Comparison of ENCODE assay signal across 7 mouse cellular contexts in genomic region chr1:73915218-73916070, GRCm38 (mm10).
DNase-seq lines count a peak whose midpoint lies in the region.

No protein-coding gene starts in this region.

- DNase-seq in retina, postnatal 1 day = peak; percentile 63
- no peak for DNase-seq in retina, embryonic 14.5 days (ENCODE audit: low spot score)
- peak; percentile 45 to 59 for DNase-seq in frontal cortex, postnatal 14 days (ENCODE audit: low spot score in 2 of 2)
- DNase-seq in layer of hippocampus, adult 18-20 months (ENCODE audit: low spot score in 2 of 2) = peak; percentile 56 to 80
- DNase-seq in right cerebral cortex, postnatal 10 days (ENCODE audit: low spot score in 2 of 2) = peak; percentile 82 to 90
- DNase-seq in neural tube, embryonic 10.5 days (ENCODE audit: extremely low spot score, low spot score) = no peak
- DNase-seq in yolk sac, embryonic 10.5 days (ENCODE audit: low spot score) = no peak

Comparison
In these comparisons a context has a peak if more than half of its experiments do, and no peak if none do; other contexts are left out.
1. DNase-seq: peak in retina, postnatal 1 day (single experiment), frontal cortex, postnatal 14 days (2 of 2), layer of hippocampus, adult 18-20 months (2 of 2) and right cerebral cortex, postnatal 10 days (2 of 2); none in retina, embryonic 14.5 days (single experiment), neural tube, embryonic 10.5 days (single experiment) and yolk sac, embryonic 10.5 days (single experiment).